Mouse (Mus musculus) cerebellum, adult 11 months (tissue): Measurements from ENCODE around the gene Gmppb.
"Not testable (repeated sequence)": the region's sequence is repeated elsewhere in the genome, so short reads cannot be mapped to it uniquely, and the experiment has no call there.

Experiments
- DNase-seq: peaks from one replicate; pipeline ENCODE4 v3.0.0; 2022

Gmppb gene

GRCm38 (mm10) chr9:108049016-108049455 is at the start of gene Gmppb:
Gene Gmppb (plus strand): TSS chr9:108049242.
- peak; percentile 92 for DNase-seq

- peak; percentile 100 for DNase-seq
These were observed 46.9 kb upstream of the Gmppb start, which contains the start of gene Ip6k1 for GRCm38 (mm10) chr9:108001922-108002770. Gene Ip6k1 (plus strand): TSS chr9:108002501.

- no peak for DNase-seq
These were observed 46.1 kb upstream of the Gmppb start for GRCm38 (mm10) chr9:108002778-108003530.

GRCm38 (mm10) chr9:108003531-108003890 is 45.5 kb upstream of the Gmppb start:
- DNase-seq: no peak

GRCm38 (mm10) chr9:108008041-108008440 is 41.0 kb upstream of the Gmppb start:
- no peak for DNase-seq

GRCm38 (mm10) chr9:108010385-108010784 is 38.7 kb upstream of the Gmppb start:
- DNase-seq: no peak

GRCm38 (mm10) chr9:108013577-108013976 is 35.5 kb upstream of the Gmppb start:
- not testable (repeated sequence) for DNase-seq

GRCm38 (mm10) chr9:108017127-108017526 is 31.9 kb upstream of the Gmppb start:
- DNase-seq: no peak

- no peak for DNase-seq
These were observed 28.3 kb upstream of the Gmppb start for GRCm38 (mm10) chr9:108020741-108021140.

- DNase-seq: no peak
These were observed 25.8 kb upstream of the Gmppb start for GRCm38 (mm10) chr9:108023216-108023615.

GRCm38 (mm10) chr9:108026584-108026983 is 22.5 kb upstream of the Gmppb start:
- DNase-seq: no peak

GRCm38 (mm10) chr9:108027867-108028266 is 21.2 kb upstream of the Gmppb start:
- DNase-seq: no peak

- DNase-seq: no peak
These were observed 16.9 kb upstream of the Gmppb start for GRCm38 (mm10) chr9:108032126-108032525.

- DNase-seq: no peak
These were observed 13.5 kb upstream of the Gmppb start for GRCm38 (mm10) chr9:108035331-108036156.

- no peak for DNase-seq
These were observed 4.1 kb upstream of the Gmppb start for GRCm38 (mm10) chr9:108044751-108045492.

GRCm38 (mm10) chr9:108046582-108046981 is 2.5 kb upstream of the Gmppb start:
- no peak for DNase-seq

- peak; percentile 15 for DNase-seq
These were observed 1.2 kb upstream of the Gmppb start for GRCm38 (mm10) chr9:108047601-108048565.

GRCm38 (mm10) chr9:108048566-108048955 is 481 bp upstream of the Gmppb start:
- DNase-seq: peak; percentile 37

GRCm38 (mm10) chr9:108049561-108050251 is 664 bp downstream of the Gmppb start:
- DNase-seq: peak; percentile 34

- peak; percentile 20 for DNase-seq
These were observed 2.3 kb downstream of the Gmppb start for GRCm38 (mm10) chr9:108051184-108051930.
